Mouse (Mus musculus): ENCODE results near the gene Popdc2.

GRCm38 (mm10) chr16:38388757-38389156 lies 26.7 kb downstream of the Popdc2 start:
- no peak for TF ChIP-seq CHD2 (IDR thresholded peaks at IDR 0.05; ENCODE audit: low read length)
- no peak for TF ChIP-seq HCFC1 (IDR thresholded peaks at IDR 0.05; ENCODE audit: low read depth, low read length)
- no peak for TF ChIP-seq CTCF (IDR thresholded peaks at IDR 0.05 in 2 of 3, conservative IDR thresholded peaks at IDR 0.05 in 1 of 3; ENCODE audit: control insufficient read depth in 1 of 3, insufficient read depth in 1 of 3, low read depth in 2 of 3, low read length in 3 of 3, poor library complexity in 1 of 3, severe bottlenecking in 1 of 3)
- no peak for TF ChIP-seq MAX (IDR thresholded peaks at IDR 0.05; ENCODE audit: low read length)
- TF ChIP-seq EP300 (IDR thresholded peaks at IDR 0.05; ENCODE audit: low read depth in 1 of 2, low read length in 2 of 2): no peak
- no peak for TF ChIP-seq POLR2A (IDR thresholded peaks at IDR 0.05; ENCODE audit: control insufficient read depth in 1 of 2, insufficient read depth in 1 of 2, low read depth in 1 of 2, low read length in 2 of 2, poor library complexity in 1 of 2)
- TF ChIP-seq ZC3H11A (IDR thresholded peaks at IDR 0.05; ENCODE audit: low read depth, low read length): no peak
- TF ChIP-seq GATA1 (IDR thresholded peaks at IDR 0.05; ENCODE audit: low read depth, low read length): no peak
- no peak for TF ChIP-seq ZNF384 (IDR thresholded peaks at IDR 0.05; ENCODE audit: low read depth, low read length)
- no peak for TF ChIP-seq JUND (IDR thresholded peaks at IDR 0.05; ENCODE audit: low read depth, low read length)
- TF ChIP-seq MEF2A (IDR thresholded peaks at IDR 0.05; ENCODE audit: extremely low read depth, insufficient replicate concordance, low read depth, low read length, poor library complexity, severe bottlenecking): no peak
- no peak for TF ChIP-seq MAFK (IDR thresholded peaks at IDR 0.05; ENCODE audit: borderline replicate concordance, low read depth, low read length)
